Mouse (Mus musculus): ENCODE measurements at regions not wholly inside any gene's neighbourhood (a gene's known extent, or its start where the extent isn't known, plus 50 kb on each side); places are given as distances from the start of the nearest gene placed in this dataset.

- DNase-seq = no peak
Observed at GRCm38 (mm10) chr7:72593259-72593658, 286.9 kb upstream of the Mctp2 start.

DNA sequence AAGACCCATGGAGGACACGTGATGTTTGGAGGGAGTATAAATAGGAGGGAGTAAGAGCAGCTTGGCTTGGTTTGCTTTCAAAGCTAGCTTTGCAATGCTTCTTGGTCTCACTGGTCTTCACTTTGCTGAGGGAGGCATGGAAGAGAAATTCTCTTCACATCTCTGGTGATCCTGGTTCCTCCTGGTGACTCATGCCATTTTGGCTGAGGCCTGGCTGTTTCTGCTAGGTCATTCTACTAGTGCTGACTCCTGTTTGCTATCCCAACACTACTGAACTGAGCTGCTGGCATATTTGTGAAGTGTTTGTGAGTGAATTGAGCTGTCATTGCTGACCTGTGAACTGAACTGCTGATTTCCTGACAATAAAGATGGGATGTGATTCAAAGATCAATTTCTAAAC is 288.3 kb upstream of the Mctp2 start:
- no peak for DNase-seq

DNA sequence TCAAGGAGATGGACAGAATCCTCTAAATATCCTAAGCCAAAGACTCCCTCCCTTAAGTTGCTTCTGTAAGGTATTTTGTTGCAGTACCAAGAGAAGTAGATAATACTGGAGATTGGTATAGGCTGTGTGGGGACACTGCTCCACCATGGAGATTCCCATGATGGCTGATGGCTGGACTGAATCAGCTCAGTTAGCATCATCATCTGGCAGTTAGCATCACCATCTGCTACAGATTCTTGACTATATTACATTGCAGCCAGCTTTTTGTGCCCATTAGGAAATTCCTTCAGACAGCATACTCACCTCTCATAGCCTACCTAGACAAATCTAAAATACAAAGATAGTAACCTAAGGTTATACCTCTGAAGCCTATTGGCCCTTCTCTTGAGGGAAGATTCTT is 290.6 kb upstream of the Mctp2 start:
- DNase-seq = no peak

DNA sequence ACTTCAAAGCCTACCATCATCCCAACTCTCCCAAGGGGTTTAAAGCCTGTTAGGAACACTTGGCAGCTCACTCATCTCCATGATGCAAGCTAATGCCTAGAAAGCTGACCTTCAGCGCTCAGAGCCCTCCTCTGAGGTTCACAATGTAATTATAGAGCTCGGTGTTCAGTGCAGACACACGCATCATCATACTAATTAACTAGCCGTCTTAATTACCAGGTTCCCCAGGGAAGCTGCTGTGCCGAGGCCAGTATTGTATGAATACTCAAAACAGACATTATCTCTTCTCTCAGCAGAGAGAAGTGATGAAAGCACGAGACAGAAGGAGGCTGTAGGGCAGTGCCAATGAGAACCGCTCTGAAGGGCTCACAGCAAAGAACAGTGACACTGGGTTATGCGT is 295.5 kb upstream of the Mctp2 start:
- DNase-seq = no peak

DNA sequence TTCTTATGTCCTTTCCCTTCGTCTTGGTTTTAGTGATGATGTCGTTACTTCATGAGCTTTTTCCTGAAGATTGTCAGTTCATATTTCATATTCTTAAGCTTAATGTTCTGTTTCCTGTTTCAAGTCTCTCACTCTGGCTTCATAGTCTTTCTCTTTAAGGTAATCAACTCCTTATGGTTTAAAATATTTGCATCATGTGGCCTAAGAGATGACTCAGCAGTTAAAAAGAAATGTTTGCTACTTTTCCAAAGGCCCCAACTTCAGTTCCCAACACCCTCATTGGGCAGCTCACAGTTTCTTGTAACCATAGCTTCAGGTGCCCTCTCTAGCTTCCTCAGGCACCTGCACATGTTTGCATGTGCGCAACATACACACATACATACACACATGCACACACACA is 303.4 kb upstream of the Mctp2 start:
- DNase-seq = no peak

GRCm38 (mm10) chr7:72615232-72615631 is 308.8 kb upstream of the Mctp2 start:
- DNase-seq = no peak

- DNase-seq = no peak
Observed at GRCm38 (mm10) chr7:72627369-72627768, 321.0 kb upstream of the Mctp2 start.

- DNase-seq = no peak
Observed at GRCm38 (mm10) chr7:72639566-72639965, 333.2 kb upstream of the Mctp2 start.

DNA sequence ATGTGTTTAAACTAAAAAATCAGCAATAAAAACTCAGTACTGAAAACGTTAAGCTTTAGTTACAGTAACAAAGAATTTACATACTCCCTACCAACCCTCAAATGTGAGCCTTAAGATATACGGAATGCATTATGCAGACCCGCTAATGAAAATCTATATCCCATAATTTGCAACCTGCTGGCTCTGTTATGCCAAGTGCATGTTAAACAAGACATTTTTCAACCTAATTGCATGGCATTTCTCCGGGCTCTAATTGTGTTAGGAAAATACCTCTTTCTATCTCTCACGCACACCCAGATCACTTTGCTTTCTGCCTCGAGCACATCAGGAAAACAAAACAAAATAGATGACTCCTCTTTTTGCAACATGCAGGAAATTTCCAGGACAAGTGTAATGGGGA is 368.6 kb upstream of the Mctp2 start:
- DNase-seq = no peak

DNA sequence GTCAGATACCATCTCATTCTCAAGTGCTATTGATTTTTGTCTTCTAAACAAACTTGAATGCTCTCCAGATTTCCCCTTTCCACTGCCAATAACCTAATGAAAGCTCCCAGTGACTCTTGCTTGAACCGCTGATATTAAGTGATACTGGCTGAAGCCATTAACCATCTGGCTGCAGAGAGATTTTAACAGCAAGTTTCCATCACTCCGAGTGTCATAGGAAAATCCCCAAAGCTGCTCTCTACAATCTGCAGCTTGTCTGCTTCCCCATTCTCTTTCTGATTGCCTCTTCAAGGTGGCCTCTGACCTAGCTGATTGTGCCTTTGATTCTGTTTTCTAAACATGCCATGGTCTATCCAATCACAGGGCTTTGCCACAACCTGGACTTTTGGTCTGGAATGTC is 379.4 kb upstream of the Mctp2 start:
- no peak for DNase-seq

GRCm38 (mm10) chr7:72687356-72687755 is 380.9 kb upstream of the Mctp2 start:
- DNase-seq = no peak

DNA sequence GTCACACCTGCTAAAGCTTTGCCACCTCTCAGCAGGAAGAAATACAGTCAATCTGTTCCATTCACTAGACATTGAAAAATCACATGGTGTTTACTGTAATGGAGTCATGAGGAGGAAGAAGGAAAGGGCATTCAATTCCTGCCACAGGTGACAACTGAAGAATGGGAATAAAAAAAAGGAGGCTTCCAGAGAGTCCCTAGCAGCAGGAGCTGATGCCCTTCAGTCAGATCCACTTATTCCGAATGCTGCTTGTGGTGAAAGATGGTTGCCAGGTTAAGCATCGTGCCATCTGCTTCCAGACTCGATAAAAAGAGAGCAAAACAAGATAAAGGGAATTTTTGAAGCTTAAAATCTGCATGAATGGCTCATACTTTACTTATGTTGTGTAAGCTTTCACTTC is 385.0 kb upstream of the Mctp2 start:
- peak; percentile 57 for DNase-seq

- peak; percentile 15 for DNase-seq
Observed at GRCm38 (mm10) chr7:72691859-72692258, 385.5 kb upstream of the Mctp2 start.

GRCm38 (mm10) chr7:72696736-72697135 is 390.3 kb upstream of the Mctp2 start:
- DNase-seq = no peak

GRCm38 (mm10) chr7:72703652-72704341 is 397.4 kb upstream of the Mctp2 start:
- DNase-seq = peak; percentile 21

DNA sequence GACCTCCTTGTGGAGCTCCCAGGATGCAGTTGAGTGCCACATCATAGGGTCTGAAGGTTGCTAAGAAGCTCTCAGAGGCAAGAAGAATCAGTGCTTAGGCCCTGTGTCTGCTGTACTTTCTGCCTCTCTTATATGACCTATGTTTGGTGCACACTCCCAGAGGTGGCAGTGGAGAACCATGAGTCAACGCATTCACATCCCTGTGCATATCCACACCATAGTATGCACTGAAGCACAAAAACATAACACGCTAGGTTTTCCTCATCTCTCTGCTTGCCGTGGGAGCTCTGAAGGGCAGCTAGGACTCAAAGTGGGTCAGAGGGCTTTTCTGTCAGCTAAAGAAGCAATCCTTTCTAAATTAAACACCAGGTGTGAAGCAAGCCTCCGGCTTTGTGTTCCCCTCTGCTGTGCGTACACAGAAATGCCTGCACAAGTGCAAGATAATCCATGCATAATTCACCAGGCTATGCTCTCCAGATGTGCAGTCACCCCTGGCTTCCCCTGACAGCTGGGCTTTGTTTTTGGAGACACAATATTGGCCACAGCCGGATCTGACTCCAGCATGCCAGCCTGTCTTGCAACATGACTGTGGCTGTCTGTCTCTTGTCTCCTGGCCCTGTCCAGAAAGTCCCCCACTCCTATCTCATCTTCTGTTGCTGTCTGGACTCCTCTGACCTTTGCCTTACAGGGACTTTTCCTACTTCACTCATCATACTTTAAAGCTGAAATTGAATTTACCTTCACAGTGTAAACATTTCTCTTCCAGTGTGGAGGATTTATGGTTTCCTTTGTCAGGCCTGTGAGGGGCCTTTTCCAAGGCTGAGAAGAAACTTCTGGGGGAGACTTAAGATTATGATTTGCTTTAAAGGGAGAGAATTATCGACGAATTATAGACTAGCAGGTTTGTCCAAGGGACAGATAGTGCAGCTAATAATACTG is 405.1 kb upstream of the Mctp2 start:
- DNase-seq = no peak

DNA sequence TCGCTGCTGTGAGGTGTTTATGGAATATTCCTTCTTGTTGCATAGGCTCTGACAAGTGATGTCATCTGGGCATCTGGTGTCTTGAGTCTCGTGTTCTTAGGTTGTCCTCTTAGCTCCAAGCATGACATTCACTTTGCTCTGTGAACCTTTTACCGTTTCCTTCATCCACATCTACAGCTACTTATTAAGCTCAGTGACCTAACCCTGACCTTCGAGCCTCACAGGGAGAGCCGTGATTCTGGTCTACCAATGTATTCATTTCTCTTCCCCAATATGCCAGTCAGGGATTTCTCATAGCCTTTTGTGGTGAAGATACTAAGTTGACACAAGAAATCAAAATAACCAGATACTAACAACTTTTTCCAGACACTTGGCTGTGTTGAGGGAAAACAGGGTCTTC is 409.0 kb upstream of the Mctp2 start:
- no peak for DNase-seq

DNA sequence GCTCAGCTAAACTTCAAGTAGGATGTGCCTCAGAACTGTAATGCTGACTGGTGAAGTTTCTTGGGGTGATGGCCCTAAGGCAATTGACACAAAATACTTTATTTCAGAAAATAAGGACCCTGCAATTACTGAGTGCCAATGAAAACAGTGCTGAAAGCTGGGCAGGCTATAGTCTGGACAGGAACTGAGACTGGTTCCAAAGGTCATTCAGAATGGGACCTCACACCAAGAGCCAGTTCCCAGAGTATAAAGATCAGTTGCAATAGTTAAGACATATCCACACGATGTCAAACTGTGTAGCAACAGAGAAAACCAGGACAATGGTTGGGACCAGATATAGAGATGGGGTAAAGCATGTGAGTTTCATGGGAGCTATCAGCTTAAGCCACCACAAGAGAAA is 409.6 kb upstream of the Mctp2 start:
- DNase-seq = no peak

DNA sequence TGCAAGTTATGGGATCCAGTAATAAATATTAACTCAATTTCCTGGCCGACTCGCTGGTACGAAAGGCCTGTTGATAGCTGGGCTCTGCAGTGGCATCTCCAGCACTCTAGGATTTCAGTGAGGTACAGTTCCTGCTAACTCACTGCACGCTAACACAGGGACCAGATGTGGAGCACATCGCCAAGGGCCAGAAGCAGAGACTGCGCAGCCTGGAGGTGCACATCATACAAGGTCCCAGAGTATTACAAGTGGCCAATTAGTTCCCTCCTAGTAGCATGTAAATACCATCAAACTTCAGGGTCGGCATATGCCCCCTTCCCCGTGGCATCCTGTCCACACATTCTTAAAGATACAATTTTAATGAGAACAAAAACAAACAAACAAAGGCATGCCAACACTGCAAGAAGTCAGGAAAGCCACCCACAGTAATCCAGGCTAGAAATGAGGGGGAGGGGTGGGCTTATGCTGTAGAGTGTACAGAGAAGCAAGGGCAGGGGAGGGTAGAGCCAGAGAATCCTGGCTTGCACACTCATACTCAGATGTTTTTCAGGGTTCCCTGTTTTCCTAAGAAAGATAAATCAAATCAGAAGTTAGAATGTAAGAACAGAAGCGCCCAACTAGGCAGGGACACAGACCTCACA is 419.9 kb upstream of the Mctp2 start:
- no peak for DNase-seq

DNA sequence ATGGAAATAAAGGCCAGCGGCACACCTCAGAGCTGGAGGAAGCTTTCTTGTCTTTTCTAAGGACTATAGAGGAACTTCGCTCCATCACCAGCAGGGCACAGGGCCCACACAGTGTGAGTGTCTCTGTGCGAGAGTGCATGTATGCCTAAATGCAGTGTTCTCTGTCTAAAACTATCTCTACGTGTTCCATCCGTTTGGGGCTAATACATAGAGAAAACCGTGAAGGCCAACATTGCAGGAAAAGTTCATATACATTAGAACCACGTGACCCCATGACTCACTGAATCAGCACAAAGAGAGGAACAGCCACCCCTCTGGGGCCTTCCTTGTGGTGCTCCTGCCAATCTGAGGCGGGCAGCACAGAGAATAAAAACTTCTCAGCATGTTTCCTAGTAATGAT is 431.4 kb upstream of the Mctp2 start:
- DNase-seq = no peak

DNA sequence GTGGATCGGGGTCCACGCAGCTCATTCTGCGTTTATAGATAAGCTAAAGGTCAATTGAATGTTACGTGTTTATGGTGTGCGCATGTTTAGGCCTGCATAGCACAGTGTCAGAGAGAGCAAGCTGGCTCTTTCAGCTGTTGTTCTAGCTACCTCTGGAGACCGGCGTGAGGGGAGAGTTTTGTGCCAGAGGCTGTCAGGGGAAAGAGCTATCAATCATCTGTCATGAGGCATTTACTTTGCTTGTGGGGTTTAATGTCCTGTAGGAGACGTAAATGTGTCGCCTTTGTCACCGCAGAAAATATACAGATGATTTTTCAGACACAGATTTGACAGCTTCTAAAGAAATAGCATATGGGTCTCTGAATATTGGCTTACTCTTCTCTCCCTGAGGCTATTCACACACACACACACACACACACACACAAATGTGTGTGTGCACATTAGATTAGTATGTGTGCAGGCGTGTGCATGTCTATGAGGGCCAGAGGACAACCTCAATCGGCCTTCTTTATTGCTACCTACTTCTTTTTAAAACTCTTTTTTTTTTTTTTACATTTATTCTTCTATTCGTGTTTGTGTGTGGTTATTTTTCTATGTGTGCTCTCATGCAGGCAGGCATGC is 432.0 kb upstream of the Mctp2 start:
- no peak for DNase-seq

DNA sequence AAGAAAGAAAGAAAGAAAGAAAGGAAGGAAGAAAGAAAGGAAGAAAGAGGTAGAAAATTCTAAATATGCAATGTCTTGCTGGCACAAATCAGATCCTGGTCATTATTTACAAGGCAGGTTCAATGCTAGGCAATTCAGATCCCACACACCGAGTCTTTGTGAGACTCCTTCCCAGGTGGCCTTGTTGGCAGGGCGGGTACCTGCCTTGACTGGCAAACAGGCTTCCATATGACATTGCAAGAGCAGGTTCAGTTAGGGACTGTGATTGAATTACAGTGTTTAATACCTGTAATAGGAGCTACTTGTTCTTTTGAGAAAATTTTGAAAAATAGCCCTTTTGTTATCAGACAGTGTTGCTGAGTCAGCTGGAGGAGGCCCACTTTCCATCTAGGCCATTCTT is 436.0 kb upstream of the Mctp2 start:
- no peak for DNase-seq

GRCm38 (mm10) chr7:72751501-72751917 is 445.1 kb upstream of the Mctp2 start:
- no peak for DNase-seq
